Mouse (Mus musculus): ENCODE measurements at regions not wholly inside any gene's neighbourhood (a gene's known extent, or its start where the extent isn't known, plus 50 kb on each side); places are given as distances from the start of the nearest gene placed in this dataset.

GRCm38 (mm10) chr11:37306656-37307055 is 70.9 kb upstream of the Tenm2 start:
- DNase-seq (ENCODE audit: low spot score in 2 of 2) = no peak

All from right cerebral cortex, adult 2 months (tissue).